Mouse (Mus musculus) kidney, postnatal 25 days (tissue): Measurements from ENCODE around the gene Pex13.

ENCODE experiments used
- DNase-seq, 2 experiments: peaks; one replicate each; pipeline ENCODE4 v3.0.0; 2021; ENCODE audit warnings: mixed read lengths in 2 of 2

Gene Pex13

DNA sequence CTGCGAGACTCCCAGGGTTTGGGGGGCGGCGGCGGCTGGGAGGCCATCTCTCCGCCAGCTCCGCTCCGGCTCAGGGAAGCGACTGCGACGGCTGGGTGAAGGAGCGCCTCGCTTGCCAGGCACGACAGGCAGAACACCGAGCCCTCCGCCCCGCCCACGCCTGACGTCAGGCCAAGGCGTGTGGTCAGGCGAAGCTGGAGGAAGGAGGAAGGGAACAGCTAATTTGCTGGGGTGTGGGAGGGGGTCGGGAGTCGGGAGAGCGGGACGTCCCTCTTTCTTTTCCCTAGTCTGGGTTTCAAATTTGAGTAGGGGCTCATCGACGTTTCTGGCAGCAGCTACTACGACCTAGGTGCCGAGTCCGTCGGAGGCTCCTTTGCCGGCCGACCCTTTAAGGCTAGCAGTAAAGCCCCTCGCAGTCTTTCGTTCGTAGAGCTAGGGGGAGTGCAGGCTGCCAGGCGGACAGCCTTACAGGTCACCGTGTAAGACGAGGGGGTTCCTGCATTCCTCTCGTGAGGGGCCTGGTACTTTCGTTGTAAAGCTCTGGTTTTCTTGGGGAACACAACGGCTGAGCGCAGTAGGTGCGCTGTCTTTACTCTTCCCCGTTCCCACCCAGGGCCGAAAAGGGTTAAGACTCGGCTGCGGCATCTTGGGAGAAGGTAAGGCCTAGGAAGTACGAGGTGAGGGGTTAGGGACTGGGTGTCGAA is at the start of gene Pex13:
Gene Pex13 (minus strand): TSS at position 162 of the 704 bp plus-strand sequence.
- peak; percentile 93 to 96 for DNase-seq

- no peak for DNase-seq
These were observed 46.5 kb upstream of the Pex13 start for GRCm38 (mm10) chr11:23712299-23712698.

GRCm38 (mm10) chr11:23704604-23705294 is 39.0 kb upstream of the Pex13 start:
- DNase-seq, result no peak

DNA sequence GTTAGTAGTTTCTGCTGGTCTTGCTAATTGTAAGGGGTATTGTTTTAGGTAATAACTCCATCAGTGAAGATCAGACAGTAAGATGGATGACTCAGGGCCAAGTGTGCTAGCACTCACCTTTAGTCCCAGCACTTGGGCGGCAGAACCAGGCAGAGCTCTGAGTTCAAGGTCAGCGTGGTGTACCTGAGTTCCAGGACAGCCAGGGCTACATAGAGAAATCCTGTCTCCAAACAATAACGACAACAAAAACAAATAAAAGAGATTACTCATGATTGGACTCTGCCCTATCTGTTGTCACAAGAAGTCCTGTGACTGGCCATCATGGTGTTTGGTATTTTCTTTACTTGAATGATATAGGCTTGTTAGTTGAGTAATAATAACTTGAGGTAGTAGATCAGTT is 36.1 kb upstream of the Pex13 start:
- DNase-seq, result no peak

DNA sequence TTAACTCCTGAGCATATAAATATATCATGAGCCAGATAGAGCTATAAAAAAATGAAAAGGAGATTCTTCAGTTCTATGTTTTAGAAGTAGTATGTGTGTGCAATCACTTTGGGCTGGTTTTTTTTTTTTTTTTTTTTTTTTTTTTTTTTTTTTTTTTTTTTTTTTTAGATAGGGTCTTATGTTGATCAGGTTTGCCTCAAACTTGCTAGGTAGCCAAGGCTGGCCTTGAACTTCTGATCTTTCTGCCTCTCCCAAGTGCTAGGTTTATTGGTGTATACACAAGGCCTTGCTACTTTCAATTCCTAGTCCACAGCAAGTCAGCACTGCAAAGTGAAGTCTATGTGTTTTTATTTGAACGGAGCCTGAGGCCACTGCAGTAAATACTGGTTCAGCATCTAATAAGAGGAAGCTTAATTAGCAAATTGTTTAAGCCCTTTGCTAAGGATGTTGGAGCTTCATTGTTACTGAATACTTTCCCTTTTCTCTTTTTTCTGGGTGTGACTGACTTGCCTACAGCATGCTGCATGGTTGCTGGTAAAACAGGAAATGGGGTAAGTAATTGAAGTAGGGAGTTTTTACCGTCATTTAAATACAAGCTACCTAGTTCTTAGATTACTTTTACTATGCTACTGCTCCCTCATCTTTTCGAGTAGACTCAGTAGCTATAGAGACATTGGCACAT is 33.8 kb upstream of the Pex13 start:
- DNase-seq, result no peak

DNA sequence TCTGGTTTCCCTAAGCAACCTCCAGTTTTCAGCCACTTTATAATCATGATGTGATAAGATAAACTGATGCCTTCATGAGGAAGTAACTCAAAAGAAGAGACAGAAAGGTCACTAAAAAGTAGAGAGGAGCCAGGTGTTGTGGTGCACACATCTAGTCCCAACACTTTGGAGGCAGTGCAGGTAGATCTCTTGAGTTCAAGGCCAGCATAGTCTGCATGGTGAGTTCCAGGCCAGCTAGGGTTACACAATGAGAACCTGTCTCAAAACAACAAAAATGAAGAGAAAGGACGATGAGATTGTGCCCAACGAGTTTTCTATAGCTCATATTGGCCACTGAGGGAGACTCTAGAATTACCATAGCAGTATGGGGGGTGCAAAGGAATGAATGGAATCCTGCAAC is 32.8 kb upstream of the Pex13 start:
- no peak for DNase-seq

DNA sequence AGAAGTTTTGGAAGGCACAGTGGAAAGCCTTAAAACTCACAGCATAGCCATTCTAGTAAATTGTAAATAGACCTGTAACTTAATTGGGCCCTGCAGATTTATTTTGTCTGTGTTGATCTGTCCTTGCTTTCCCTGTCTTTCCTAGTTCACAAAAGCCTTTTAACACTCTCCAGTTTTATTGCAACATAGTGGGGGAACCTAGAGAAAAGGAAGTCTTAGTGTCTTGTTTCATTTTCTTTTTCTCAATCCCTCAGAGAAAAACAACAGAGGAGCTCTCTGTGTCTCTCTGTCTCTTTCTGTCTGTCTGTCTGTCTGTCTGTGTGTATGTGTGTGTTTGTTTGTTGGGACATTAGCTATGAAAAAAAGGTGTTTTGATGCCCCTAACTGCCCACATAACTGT is 30.1 kb upstream of the Pex13 start:
- DNase-seq, result no peak

DNA sequence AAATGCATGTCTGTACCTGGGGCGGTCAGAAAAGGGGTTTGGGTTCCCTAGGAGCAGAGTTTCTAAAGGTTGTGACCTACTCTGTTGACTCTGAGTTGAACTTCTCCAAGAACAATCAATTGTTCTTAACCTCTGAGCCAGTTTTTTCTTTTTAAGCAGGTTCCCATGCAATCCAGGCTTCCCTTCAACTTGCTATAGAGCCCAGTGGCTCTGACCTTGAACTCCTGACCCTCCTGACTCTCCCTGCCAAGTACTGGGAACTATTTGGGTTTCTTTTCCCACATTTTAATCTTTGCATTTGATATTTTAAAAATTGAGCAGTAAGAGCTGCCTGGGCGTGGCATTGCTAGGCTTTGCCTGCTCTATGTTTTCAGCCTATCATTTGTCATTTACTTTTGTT is 27.5 kb upstream of the Pex13 start:
- DNase-seq, result no peak

DNA sequence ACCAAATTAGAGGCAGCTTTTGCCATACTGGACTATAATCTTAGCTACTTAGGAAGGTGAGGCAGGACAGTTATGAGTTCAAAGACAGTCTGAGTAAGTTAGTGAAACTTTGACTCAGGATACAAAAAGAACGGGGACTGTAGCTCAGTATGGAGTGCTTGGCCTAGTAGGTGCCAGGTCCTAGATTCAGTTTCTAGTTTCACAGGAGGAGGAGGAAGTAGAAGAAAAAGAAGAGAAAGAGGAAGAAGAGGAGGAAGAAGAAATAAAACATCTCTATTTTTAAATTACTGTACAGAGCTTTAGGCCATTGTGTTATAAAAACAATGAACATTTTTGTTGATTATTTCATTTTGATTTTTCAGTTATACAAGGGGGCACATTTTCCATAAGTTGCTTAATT is 22.3 kb upstream of the Pex13 start:
- DNase-seq, result no peak

DNA sequence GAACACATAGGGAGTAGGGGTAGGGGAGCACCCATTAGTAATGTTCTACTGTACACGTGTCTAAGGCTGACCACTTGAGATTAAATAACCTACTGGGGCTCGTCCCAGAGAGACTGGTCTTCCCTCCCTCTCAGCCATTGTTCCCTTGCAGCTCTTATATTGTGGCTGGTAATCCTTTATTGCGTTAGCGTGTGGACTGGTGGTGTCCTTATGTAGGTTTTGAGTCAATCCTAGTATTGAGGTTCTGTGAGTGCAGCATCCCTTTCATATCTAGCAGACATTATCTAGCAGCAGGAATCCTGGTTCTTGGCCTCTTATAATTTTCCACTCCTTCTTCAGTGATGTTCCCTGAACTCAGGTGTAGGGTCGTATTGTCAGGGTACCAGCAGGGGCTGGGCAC is 20.9 kb upstream of the Pex13 start:
- no peak for DNase-seq

- DNase-seq, result no peak
These were observed 16.8 kb upstream of the Pex13 start for GRCm38 (mm10) chr11:23682561-23682960.

GRCm38 (mm10) chr11:23680435-23680950 is 14.7 kb upstream of the Pex13 start:
- DNase-seq, result no peak

GRCm38 (mm10) chr11:23679044-23679642 is 13.4 kb upstream of the Pex13 start:
- DNase-seq, result peak in 1 of 2 experiments; percentile 82

DNA sequence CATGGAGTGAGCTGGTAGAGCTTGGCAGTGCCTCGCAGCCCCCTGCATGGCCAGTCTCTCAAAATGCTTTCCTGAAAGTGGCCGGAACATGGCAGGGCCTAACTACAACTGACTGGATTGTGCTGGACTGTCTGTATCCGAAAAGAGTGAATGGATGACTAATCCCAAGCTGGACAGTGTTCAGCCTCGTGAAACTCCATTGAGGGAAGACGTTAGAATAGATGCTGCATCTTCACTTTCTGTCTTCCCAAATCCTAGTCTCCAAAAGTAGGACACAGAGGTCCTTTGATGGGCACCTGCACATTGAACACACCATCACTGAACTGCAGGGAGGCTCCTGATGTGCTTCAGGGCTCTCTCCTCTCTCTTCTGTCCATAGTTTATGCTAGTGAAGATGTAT is 10.3 kb upstream of the Pex13 start:
- DNase-seq, result no peak

- DNase-seq, result no peak
These were observed 6.5 kb upstream of the Pex13 start for GRCm38 (mm10) chr11:23672256-23672749.

GRCm38 (mm10) chr11:23667128-23667527 is 1.4 kb upstream of the Pex13 start:
- DNase-seq, result peak; percentile 36 to 46

- DNase-seq, result no peak
These were observed 767 bp upstream of the Pex13 start for GRCm38 (mm10) chr11:23666526-23666925.

GRCm38 (mm10) chr11:23665311-23665786 is 410 bp downstream of the Pex13 start, which contains the start of gene Pus10:
Gene Pus10 (plus strand): TSS chr11:23665674.
- DNase-seq, result peak; percentile 70 to 83

DNA sequence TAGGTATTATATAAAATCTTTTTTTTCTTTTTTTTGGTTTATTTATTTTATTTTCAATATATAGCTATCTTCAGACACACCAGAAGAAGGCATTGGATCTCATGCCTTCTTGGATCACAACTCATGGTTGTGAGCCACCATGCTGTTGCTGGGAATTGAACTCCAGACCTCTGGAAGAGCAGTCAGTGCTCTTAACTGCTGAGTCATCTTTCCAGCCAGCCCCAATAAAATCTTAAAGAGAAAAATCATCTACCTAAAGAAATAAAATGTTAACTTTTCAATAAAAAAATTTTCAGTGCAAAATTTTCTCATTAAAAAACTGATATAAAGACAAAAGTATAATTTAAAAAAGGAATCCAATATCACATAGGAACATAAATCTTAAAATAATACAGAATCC is 1.5 kb downstream of the Pex13 start:
- no peak for DNase-seq

GRCm38 (mm10) chr11:23657791-23658190 is 8.0 kb downstream of the Pex13 start:
- DNase-seq, result no peak

GRCm38 (mm10) chr11:23653666-23654065 is 12.1 kb downstream of the Pex13 start:
- no peak for DNase-seq

- DNase-seq, result no peak
These were observed 17.9 kb downstream of the Pex13 start for GRCm38 (mm10) chr11:23647835-23648234.

DNA sequence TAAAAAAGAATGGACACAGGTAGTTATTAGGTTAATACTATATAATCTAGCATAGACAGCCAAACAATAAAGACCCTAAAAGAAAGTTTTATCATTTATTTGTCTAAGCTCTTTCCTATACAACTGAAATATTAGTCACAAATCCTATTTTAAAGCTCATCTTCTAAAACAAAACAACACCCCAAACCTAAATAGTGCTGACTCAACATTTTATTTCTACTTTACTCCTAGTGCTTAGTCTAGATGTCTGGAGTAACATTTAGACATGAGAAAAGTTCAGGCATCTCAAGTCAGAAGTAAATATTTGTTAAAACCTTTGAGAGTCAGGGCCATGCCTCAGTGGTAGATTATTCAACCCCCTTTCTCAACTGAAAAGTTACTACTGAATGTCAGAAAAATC is 18.3 kb downstream of the Pex13 start:
- no peak for DNase-seq
